Mouse (Mus musculus) hindbrain, embryonic 14.5 days (tissue): ENCODE measurements at regions not wholly inside any gene's neighbourhood (a gene's known extent, or its start where the extent isn't known, plus 50 kb on each side); places are given as distances from the start of the nearest gene placed in this dataset.

Source experiments
- ATAC-seq: fragments of 200-750 bp; cut with Nextera tagmentation; 2 replicates; pipeline ENCODE4 v1.8.0; 2017; ENCODE audit warnings: moderate number of reproducible peaks, mild to moderate bottlenecking, moderate TSS enrichment, moderate library complexity; ENCODE audit not compliant: low FRiP score
- DNase-seq: peaks from one replicate; pipeline ENCODE4 v3.0.0-alpha.2; 2015; ENCODE audit warnings: low spot score
- H3K27ac ChIP-seq: fragments of 300-500 bp; sonication (generic); 2 replicates; pipeline ENCODE4 v1.5.1; 2014; ENCODE audit warnings: mild to moderate bottlenecking, moderate library complexity
- H3K27me3 ChIP-seq: fragments of 300-500 bp; sonication (generic); 2 replicates; pipeline ENCODE4 v1.6.1; 2014; ENCODE audit warnings: mild to moderate bottlenecking, low read length, mixed read lengths; ENCODE audit not compliant: control insufficient read depth, insufficient read depth
- H3K36me3 ChIP-seq: fragments of 300-500 bp; sonication (generic); replicated peaks from 2 replicates; pipeline ENCODE4 v1.6.1; 2014; ENCODE audit not compliant: control insufficient read depth, insufficient read depth
- H3K4me1 ChIP-seq: fragments of 300-500 bp; sonication (generic); replicated peaks from 2 replicates; pipeline ENCODE4 v1.6.1; 2014; ENCODE audit warnings: antibody characterized with exemption, low read length, mixed read lengths; ENCODE audit not compliant: control insufficient read depth, insufficient read depth
- H3K4me2 ChIP-seq: fragments of 300-500 bp; sonication (generic); replicated peaks from 2 replicates; pipeline ENCODE4 v1.6.1; 2014; ENCODE audit warnings: mild to moderate bottlenecking, moderate library complexity
- H3K4me3 ChIP-seq: fragments of 300-500 bp; sonication (generic); replicated peaks from 2 replicates; pipeline ENCODE4 v1.5.1; 2014; ENCODE audit warnings: mild to moderate bottlenecking, low read length
- H3K9ac ChIP-seq: fragments of 300-500 bp; sonication (generic); 2 replicates; pipeline ENCODE4 v1.6.1; 2014
- H3K9me3 ChIP-seq: fragments of 300-500 bp; sonication (generic); 2 replicates; pipeline ENCODE4 v1.6.1; 2016; ENCODE audit warnings: low read length; ENCODE audit not compliant: control insufficient read depth
- WGBS: fragments of 180-500 bp; shearing (Covaris S2); extraction: QIAGEN DNeasy Blood & Tissue Kit; methylation state at CpG from one replicate; pipeline ENCODE4 v1.1.7; 2014; 5-methylcytosine and 5-hydroxymethylcytosine counted together

DNA sequence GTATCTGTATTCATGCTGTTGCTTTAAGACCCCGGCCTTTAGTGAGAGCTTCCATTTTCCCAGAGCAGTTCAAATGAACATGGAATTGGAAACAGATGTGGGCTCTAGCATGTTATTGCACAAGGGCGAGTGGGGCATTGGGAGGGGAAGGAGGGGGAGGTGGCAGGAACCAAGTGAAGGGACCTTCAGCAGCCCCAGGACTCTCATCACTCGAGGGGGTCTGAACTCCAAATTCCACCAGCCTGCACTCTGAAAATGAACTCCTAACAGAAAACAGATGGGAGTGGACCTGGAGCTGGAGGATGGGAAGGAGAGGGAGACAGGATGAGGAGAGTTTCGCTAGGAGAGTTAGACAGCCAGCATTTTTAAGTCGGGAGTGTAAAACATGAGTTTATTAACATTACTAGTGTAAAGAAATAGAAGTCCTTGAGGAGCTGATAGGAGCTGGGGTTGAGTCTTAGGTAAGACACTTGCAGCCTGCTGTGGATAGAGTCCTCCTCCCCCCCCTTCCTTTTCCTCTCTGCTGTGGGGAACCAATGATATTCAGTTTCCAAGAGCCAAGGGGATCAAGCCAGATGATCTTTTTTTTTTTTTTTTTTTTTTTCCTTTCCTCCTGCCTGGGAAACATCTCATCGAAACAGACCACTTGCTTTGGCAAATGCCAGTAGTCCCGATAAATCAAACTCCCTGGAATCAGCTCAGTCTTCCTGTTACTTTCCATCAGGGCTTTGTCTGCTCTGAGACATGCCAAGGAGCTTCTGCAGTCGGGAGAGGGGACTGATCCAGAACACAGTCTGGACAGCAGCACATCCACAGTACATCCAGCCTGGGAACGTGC lies 351.0 kb downstream of the Ets1 start:
- DNase-seq: no peak
- ATAC-seq: no peak
- H3K4me3 ChIP-seq: no peak overlapping the region
- WGBS: 79% methylated on average over 9 of the region's 9 CpGs
- H3K27ac ChIP-seq: no peak overlapping the region
- no peak overlapping the region for H3K9ac ChIP-seq
- no peaks in the 10 kb centered on the region for H3K27me3 ChIP-seq
- no peaks in the 10 kb centered on the region for H3K36me3 ChIP-seq
- H3K9me3 ChIP-seq: no peaks in the 10 kb centered on the region
- H3K4me2 ChIP-seq: no peak overlapping the region
- no peaks in the 10 kb centered on the region for H3K4me1 ChIP-seq

DNA sequence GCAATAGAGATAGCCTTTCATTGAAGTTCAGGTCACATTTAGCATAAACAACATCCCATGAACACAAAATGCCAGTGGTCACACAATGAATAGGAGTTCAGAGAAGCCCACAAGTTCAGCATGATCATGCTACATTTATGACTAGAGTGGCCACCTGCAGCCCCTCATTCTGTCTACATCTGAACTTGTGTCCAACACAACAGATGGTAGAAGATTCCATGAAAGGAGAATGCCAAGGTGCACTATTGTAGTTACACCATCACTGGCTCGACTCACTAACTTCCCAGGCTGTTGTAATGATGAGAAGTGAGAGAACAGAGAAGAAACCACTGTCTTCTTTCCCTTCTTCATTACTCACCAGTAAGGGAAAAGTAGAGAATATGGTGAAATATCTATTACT lies 353.0 kb downstream of the Ets1 start:
- H3K36me3 ChIP-seq: no peaks in the 10 kb centered on the region
- no peaks in the 10 kb centered on the region for H3K27me3 ChIP-seq
- ATAC-seq: no peak
- no peaks in the 10 kb centered on the region for H3K9me3 ChIP-seq
- no peak for DNase-seq
- no peak overlapping the region for H3K4me2 ChIP-seq
- H3K9ac ChIP-seq: no peak overlapping the region
- H3K4me3 ChIP-seq: no peak overlapping the region
- H3K4me1 ChIP-seq: no peaks in the 10 kb centered on the region
- 88% methylated on average over 1 of the region's 1 CpGs for WGBS
- H3K27ac ChIP-seq: no peak overlapping the region

- no peak overlapping the region for H3K4me2 ChIP-seq
- no peak overlapping the region for H3K4me3 ChIP-seq
- H3K36me3 ChIP-seq: no peaks in the 10 kb centered on the region
- no peak overlapping the region for H3K9ac ChIP-seq
- no peaks in the 10 kb centered on the region for H3K27me3 ChIP-seq
- no peak for ATAC-seq
- H3K27ac ChIP-seq: no peak overlapping the region
- H3K9me3 ChIP-seq: peaks cover 6% of the 10 kb centered on the region; the same call in 1 of the 2 replicates
- no peak for DNase-seq
- 87% methylated on average over 1 of the region's 1 CpGs for WGBS
- H3K4me1 ChIP-seq: no peaks in the 10 kb centered on the region
These were observed 362.3 kb downstream of the Ets1 start for GRCm38 (mm10) chr9:32998323-32998722.

GRCm38 (mm10) chr9:33000691-33001164 lies 364.7 kb downstream of the Ets1 start:
- Histone ChIP-seq H3K4me2 (no peak overlapping the region), H3K27ac (no peak overlapping the region), H3K27me3 (no peaks in the 10 kb centered on the region), H3K4me3 (no peak overlapping the region), H3K36me3 (no peaks in the 10 kb centered on the region), H3K4me1 (no peaks in the 10 kb centered on the region), H3K9me3 (peaks cover 6% of the 10 kb centered on the region; the same call in 1 of the 2 replicates), H3K9ac (no peak overlapping the region)
- DNase-seq (no peak), ATAC-seq (no peak)
- WGBS: 62% methylated on average over 7 of the region's 7 CpGs

- no peak overlapping the region for H3K27ac ChIP-seq
- 78% methylated on average over 9 of the region's 9 CpGs for WGBS
These were observed 365.3 kb downstream of the Ets1 start for GRCm38 (mm10) chr9:33001165-33001949.

DNA sequence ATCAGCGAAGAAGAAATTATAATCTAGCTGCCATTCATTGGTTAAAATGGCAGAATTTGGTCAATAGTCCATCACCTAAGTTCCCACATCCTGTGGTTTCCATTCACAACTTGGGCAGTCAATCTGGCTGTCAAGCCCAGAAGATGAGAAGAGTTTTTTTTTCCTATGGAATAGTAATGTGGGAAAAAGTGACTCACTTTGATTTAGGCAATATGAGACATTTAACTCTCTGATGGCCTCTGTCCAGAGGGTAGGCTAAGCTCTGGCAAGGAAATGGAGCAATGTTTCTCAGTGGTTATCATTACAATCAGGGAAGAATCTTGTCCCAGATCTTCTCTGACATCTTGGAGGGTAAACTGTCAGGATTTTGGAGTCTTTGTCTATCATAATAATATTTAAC lies 367.9 kb downstream of the Ets1 start:
- H3K27me3 ChIP-seq: no peaks in the 10 kb centered on the region
- WGBS: 95% methylated on average over 1 of the region's 1 CpGs
- H3K36me3 ChIP-seq: no peaks in the 10 kb centered on the region
- H3K27ac ChIP-seq: no peak overlapping the region
- ATAC-seq (no peak), DNase-seq (no peak)
- no peaks in the 10 kb centered on the region for H3K4me1 ChIP-seq
- no peaks in the 10 kb centered on the region for H3K9me3 ChIP-seq
- no peak overlapping the region for H3K9ac ChIP-seq
- H3K4me2 ChIP-seq: no peak overlapping the region
- H3K4me3 ChIP-seq: no peak overlapping the region

More at GRCm38 (mm10) chr9:33001165-33001949, 365.3 kb downstream of the Ets1 start:
- H3K9me3 ChIP-seq: peaks cover 6% of the 10 kb centered on the region; the same call in 1 of the 2 replicates
- H3K27me3 ChIP-seq: no peaks in the 10 kb centered on the region
- DNase-seq (no peak), ATAC-seq (no peak)
- no peak overlapping the region for H3K9ac ChIP-seq
- H3K4me1 ChIP-seq: no peaks in the 10 kb centered on the region
- no peaks in the 10 kb centered on the region for H3K36me3 ChIP-seq
- no peak overlapping the region for H3K4me3 ChIP-seq
- no peak overlapping the region for H3K4me2 ChIP-seq

GRCm38 (mm10) chr9:33004536-33004935 lies 368.5 kb downstream of the Ets1 start:
- H3K9me3 ChIP-seq: no peaks in the 10 kb centered on the region
- H3K4me2 ChIP-seq: no peak overlapping the region
- DNase-seq: no peak
- WGBS: 94% methylated on average over 3 of the region's 3 CpGs
- H3K4me3 ChIP-seq: no peak overlapping the region
- H3K36me3 ChIP-seq: no peaks in the 10 kb centered on the region
- no peaks in the 10 kb centered on the region for H3K27me3 ChIP-seq
- no peak for ATAC-seq
- no peaks in the 10 kb centered on the region for H3K4me1 ChIP-seq
- no peak overlapping the region for H3K9ac ChIP-seq
- no peak overlapping the region for H3K27ac ChIP-seq

DNA sequence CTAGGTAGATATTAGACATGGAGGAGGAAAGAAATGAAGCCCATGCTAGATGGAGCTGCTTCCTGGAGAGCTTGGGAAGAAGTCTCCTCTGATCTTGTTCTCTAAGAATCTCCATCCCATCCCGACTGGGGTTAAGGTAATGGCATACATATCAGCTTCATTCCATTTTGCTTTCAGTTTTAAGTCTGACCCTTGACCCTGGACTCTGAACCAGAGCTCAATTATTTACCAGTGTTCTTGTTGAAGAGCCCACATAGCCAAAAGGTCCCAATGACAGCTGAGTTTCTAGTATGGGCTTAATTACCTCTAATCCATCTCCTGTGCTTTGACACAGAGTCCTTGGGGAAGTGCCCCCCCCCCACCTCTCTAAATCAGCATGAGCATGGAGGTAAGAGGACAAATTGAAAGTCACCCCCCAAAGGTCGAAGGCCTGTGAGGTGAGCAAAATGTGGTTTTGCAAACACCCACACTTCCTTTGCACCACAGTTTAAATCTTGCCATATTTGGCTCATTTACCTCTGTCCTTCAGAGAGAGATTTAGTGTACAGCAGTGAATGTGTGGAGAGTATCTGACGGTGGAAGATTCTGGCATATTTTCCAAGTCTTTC lies 371.5 kb downstream of the Ets1 start:
- Histone ChIP-seq H3K36me3 (no peaks in the 10 kb centered on the region), H3K4me1 (no peaks in the 10 kb centered on the region), H3K4me3 (no peak overlapping the region), H3K9me3 (0 out of 2 replicates have a peak, but pooled peaks cover 2% of the 10 kb centered on the region), H3K9ac (no peak overlapping the region), H3K27ac (no peak overlapping the region), H3K27me3 (no peaks in the 10 kb centered on the region), H3K4me2 (no peak overlapping the region)
- DNase-seq: no peak
- no peak for ATAC-seq
- 80% methylated on average over 3 of the region's 3 CpGs for WGBS

DNA sequence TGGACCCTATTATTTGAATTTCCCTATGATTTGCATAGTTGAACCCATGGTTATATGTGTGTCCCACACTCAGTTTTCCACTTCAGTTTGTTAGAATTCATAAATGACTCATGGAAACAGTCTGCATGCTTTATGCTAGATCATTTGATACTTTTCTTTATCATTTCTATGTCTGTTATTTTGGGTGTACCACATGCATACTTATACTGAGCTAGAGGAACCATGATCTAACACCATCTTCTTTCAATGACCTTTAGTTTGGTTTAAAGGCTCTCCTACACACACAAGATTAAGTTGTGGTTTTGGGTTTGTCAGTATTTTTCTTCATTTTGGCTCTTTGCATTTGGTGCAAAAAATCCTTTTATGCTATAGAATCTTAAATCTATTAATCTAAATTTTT lies 375.2 kb downstream of the Ets1 start:
- Histone ChIP-seq H3K4me3 (no peak overlapping the region), H3K27ac (no peak overlapping the region), H3K9ac (no peak overlapping the region), H3K4me1 (no peaks in the 10 kb centered on the region), H3K27me3 (no peaks in the 10 kb centered on the region), H3K4me2 (no peak overlapping the region), H3K9me3 (0 out of 2 replicates have a peak, but pooled peaks cover 2% of the 10 kb centered on the region), H3K36me3 (no peaks in the 10 kb centered on the region)
- no peak for DNase-seq
- ATAC-seq: no peak
